Mouse (Mus musculus): ENCODE data around the gene Inka2.
"Not testable (repeated sequence)": the region's sequence is repeated elsewhere in the genome, so short reads cannot be mapped to it uniquely, and the experiment has no call there.

Inka2 gene

GRCm38 (mm10) chr3:105698311-105698710, 6.1 kb upstream of the Inka2 start:
- no peak for DNase-seq

GRCm38 (mm10) chr3:105699241-105699933, 5.0 kb upstream of the Inka2 start:
- DNase-seq: no peak

GRCm38 (mm10) chr3:105700786-105701185, 3.6 kb upstream of the Inka2 start:
- DNase-seq: not testable (repeated sequence)

GRCm38 (mm10) chr3:105701399-105701798, 3.0 kb upstream of the Inka2 start:
- DNase-seq: no peak

GRCm38 (mm10) chr3:105703571-105703970, 828 bp upstream of the Inka2 start:
- no peak for DNase-seq

- peak; percentile 86 for DNase-seq
Observed at GRCm38 (mm10) chr3:105705061-105705549, 706 bp downstream of the Inka2 start.

- no peak for DNase-seq
Observed at GRCm38 (mm10) chr3:105705561-105705960, 1.2 kb downstream of the Inka2 start.

GRCm38 (mm10) chr3:105706366-105707020, 2.1 kb downstream of the Inka2 start:
- DNase-seq: peak; percentile 37

GRCm38 (mm10) chr3:105707590-105707989, 3.2 kb downstream of the Inka2 start:
- no peak for DNase-seq

- DNase-seq: peak; percentile 58
Observed at GRCm38 (mm10) chr3:105710246-105710645, 5.8 kb downstream of the Inka2 start.

- no peak for DNase-seq
Observed at GRCm38 (mm10) chr3:105711741-105712140, 7.3 kb downstream of the Inka2 start.

GRCm38 (mm10) chr3:105712827-105713226, 8.4 kb downstream of the Inka2 start:
- DNase-seq: no peak

GRCm38 (mm10) chr3:105714091-105714819, 9.9 kb downstream of the Inka2 start:
- DNase-seq: no peak

- no peak for DNase-seq
Observed at GRCm38 (mm10) chr3:105714820-105715167, 10.4 kb downstream of the Inka2 start.

- no peak for DNase-seq
Observed at GRCm38 (mm10) chr3:105716353-105717000, 12.1 kb downstream of the Inka2 start.

GRCm38 (mm10) chr3:105717856-105718555, 13.6 kb downstream of the Inka2 start:
- no peak for DNase-seq

GRCm38 (mm10) chr3:105718746-105719145, 14.3 kb downstream of the Inka2 start:
- no peak for DNase-seq

- no peak for DNase-seq
Observed at GRCm38 (mm10) chr3:105719979-105720378, 15.6 kb downstream of the Inka2 start.

- no peak for DNase-seq
Observed at GRCm38 (mm10) chr3:105720514-105720913, 16.1 kb downstream of the Inka2 start.

- DNase-seq: no peak
Observed at GRCm38 (mm10) chr3:105721681-105722201, 17.3 kb downstream of the Inka2 start.

- no peak for DNase-seq
Observed at GRCm38 (mm10) chr3:105722510-105722909, 18.1 kb downstream of the Inka2 start.

GRCm38 (mm10) chr3:105726037-105726436, 21.6 kb downstream of the Inka2 start:
- peak; percentile 70 for DNase-seq
